Mouse (Mus musculus) lung, adult 2 months (tissue): Measurements from ENCODE around the gene Dvl2.

Experiments used
- CTCF ChIP-seq: fragments of 200-500 bp; IDR thresholded peaks from 2 replicates; pipeline ENCODE4 v1.5.1; 2011; ENCODE audit warnings: mild to moderate bottlenecking, low read length, control low read depth; ENCODE audit not compliant: insufficient read depth
- POLR2A ChIP-seq: fragments of 200-500 bp; IDR thresholded peaks from 2 replicates; pipeline ENCODE4 v1.6.1; 2011; ENCODE audit warnings: low read depth, mild to moderate bottlenecking, control low read depth, low read length, borderline replicate concordance; ENCODE audit errors: extremely low read depth

- no peak for TF ChIP-seq CTCF
- TF ChIP-seq POLR2A = no peak
Observed at GRCm38 (mm10) chr11:69976271-69976670, 24.1 kb upstream of the Dvl2 start.
